Mouse (Mus musculus) forebrain, postnatal 0 days (tissue): ENCODE data around the gene Armh3. TPM values are rescaled to one million over a fixed set of nuclear protein-coding genes. Genes with fewer than 3 reads are reported as not detected.

ENCODE experiments used
- ATAC-seq: fragments of 200-750 bp; cut with Nextera tagmentation; 2 replicates; pipeline ENCODE4 v1.8.0; 2017; ENCODE audit warnings: mild to moderate bottlenecking, moderate library complexity
- DNase-seq: peaks from one replicate; pipeline ENCODE4 v3.0.0-alpha.2; 2015
- H3K27ac ChIP-seq: fragments of 300-500 bp; sonication (generic); 2 replicates; pipeline ENCODE4 v1.5.1; 2014; ENCODE audit warnings: low read depth, mild to moderate bottlenecking, antibody characterized with exemption, low read length, moderate library complexity, mixed read lengths
- H3K27me3 ChIP-seq: fragments of 300-500 bp; sonication (generic); 2 replicates; pipeline ENCODE4 v1.6.1; 2014; ENCODE audit warnings: mild to moderate bottlenecking, low read length, mixed read lengths; ENCODE audit not compliant: insufficient read depth
- H3K36me3 ChIP-seq: fragments of 300-500 bp; sonication (generic); 2 replicates; pipeline ENCODE4 v1.6.1; 2014; ENCODE audit warnings: mild to moderate bottlenecking, moderate library complexity; ENCODE audit not compliant: insufficient read depth
- H3K4me1 ChIP-seq: fragments of 300-500 bp; sonication (generic); 2 replicates; pipeline ENCODE4 v1.6.1; 2014; ENCODE audit warnings: antibody characterized with exemption; ENCODE audit not compliant: insufficient read depth
- H3K4me2 ChIP-seq: fragments of 300-500 bp; sonication (generic); 2 replicates; pipeline ENCODE4 v1.6.1; 2014; ENCODE audit warnings: low read depth, mild to moderate bottlenecking, moderate library complexity
- H3K4me3 ChIP-seq: fragments of 300-500 bp; sonication (generic); 2 replicates; pipeline ENCODE4 v1.5.1; 2014; ENCODE audit warnings: low read depth, low read length, mixed read lengths
- H3K9ac ChIP-seq: fragments of 300-500 bp; sonication (generic); 2 replicates; pipeline ENCODE4 v1.6.1; 2014; ENCODE audit warnings: mild to moderate bottlenecking
- H3K9me3 ChIP-seq: fragments of 300-500 bp; sonication (generic); 2 replicates; pipeline ENCODE4 v1.6.1; 2016; ENCODE audit warnings: low read length
- CTCF ChIP-seq: sonication (generic); IDR thresholded peaks from 2 replicates; pipeline ENCODE4 v1.5.1; 2016; ENCODE audit warnings: antibody characterized with exemption, control low read depth, low read depth
- WGBS: fragments of 180-500 bp; shearing (Covaris S2); extraction: QIAGEN DNeasy Blood & Tissue Kit; methylation state at CpG from one replicate; pipeline ENCODE4 v1.1.7; 2014; 5-methylcytosine and 5-hydroxymethylcytosine counted together
- polyA plus RNA-seq: library from polyadenylated mRNA; unstranded; fragments of >200 nt; fragmentation: Nextera tagmentation; extraction: Ambion mirVana; gene quantifications from 2 replicates; pipeline ENCODE4 v1.2.1, GENCODE M21; 2015
- total RNA-seq: library from RNA; depleted of rRNA; stranded (reverse); fragments of >200 nt; gene quantifications from 2 replicates; pipeline ENCODE4 v1.2.3, GENCODE M21; 2014

Gene Armh3
- total and polyA plus RNA-seq, 2 experiments from 2014 or later = 20.9 to 22.5 TPM

GRCm38 (mm10) chr19:45918406-45918805 is 79.9 kb downstream of the Armh3 start:
- WGBS = 75% methylated on average over 6 of the region's 6 CpGs
- 0 out of 2 replicates have a peak overlapping the region, but pooled peaks have one; percentile 5 for H3K27ac ChIP-seq
- no peak for ATAC-seq

GRCm38 (mm10) chr19:45917856-45918255 is 80.4 kb downstream of the Armh3 start:
- Histone ChIP-seq H3K36me3 (no peaks in the 10 kb centered on the region; the same call in 1 of the 2 replicates), H3K9ac (no peak overlapping the region), H3K27me3 (no peaks in the 10 kb centered on the region), H3K27ac (0 out of 2 replicates have a peak overlapping the region, but pooled peaks have one; percentile 21), H3K4me3 (no peak overlapping the region), H3K4me2 (no peak overlapping the region), H3K4me1 (peaks cover 12% of the 10 kb centered on the region), H3K9me3 (no peaks in the 10 kb centered on the region)
- peak; percentile 76 for ATAC-seq
- 53% methylated on average over 3 of the region's 3 CpGs for WGBS
- TF ChIP-seq CTCF = no peak
- DNase-seq = peak; percentile 60

More at GRCm38 (mm10) chr19:45918406-45918805, 79.9 kb downstream of the Armh3 start:
- H3K9me3 ChIP-seq = no peaks in the 10 kb centered on the region
- H3K4me2 ChIP-seq = no peak overlapping the region
- H3K4me1 ChIP-seq = peaks cover 12% of the 10 kb centered on the region
- H3K4me3 ChIP-seq = no peak overlapping the region
- TF ChIP-seq CTCF = no peak
- DNase-seq = no peak
- H3K36me3 ChIP-seq = no peaks in the 10 kb centered on the region; the same call in 1 of the 2 replicates
- no peak overlapping the region for H3K9ac ChIP-seq
- H3K27me3 ChIP-seq = no peaks in the 10 kb centered on the region

GRCm38 (mm10) chr19:45916461-45916860 is 81.8 kb downstream of the Armh3 start:
- ATAC-seq (peak; percentile 32), DNase-seq (no peak)
- Histone ChIP-seq H3K27me3 (no peaks in the 10 kb centered on the region), H3K9me3 (no peaks in the 10 kb centered on the region), H3K4me3 (no peak overlapping the region), H3K4me1 (peaks cover 12% of the 10 kb centered on the region), H3K4me2 (no peak overlapping the region), H3K27ac (peak overlapping the region; percentile 81), H3K9ac (no peak overlapping the region), H3K36me3 (no peaks in the 10 kb centered on the region; the same call in 1 of the 2 replicates)
- 39% methylated on average over 4 of the region's 4 CpGs for WGBS
- TF ChIP-seq CTCF = no peak

GRCm38 (mm10) chr19:45916026-45916425 is 82.3 kb downstream of the Armh3 start:
- H3K4me2 ChIP-seq = no peak overlapping the region
- no peaks in the 10 kb centered on the region for H3K9me3 ChIP-seq
- no peak for TF ChIP-seq CTCF
- no peaks in the 10 kb centered on the region for H3K27me3 ChIP-seq
- H3K27ac ChIP-seq = peak overlapping the region; percentile 81
- DNase-seq (peak; percentile 52), ATAC-seq (peak; percentile 8; the same call in 1 of the 2 replicates)
- H3K9ac ChIP-seq = no peak overlapping the region
- no peak overlapping the region for H3K4me3 ChIP-seq
- H3K4me1 ChIP-seq = peaks cover 12% of the 10 kb centered on the region
- WGBS = 78% methylated on average over 3 of the region's 3 CpGs
- H3K36me3 ChIP-seq = no peaks in the 10 kb centered on the region; the same call in 1 of the 2 replicates

GRCm38 (mm10) chr19:45913036-45913435 is 85.3 kb downstream of the Armh3 start:
- DNase-seq = no peak
- Histone ChIP-seq H3K9ac (no peak overlapping the region), H3K4me2 (no peak overlapping the region), H3K4me3 (no peak overlapping the region), H3K9me3 (no peaks in the 10 kb centered on the region), H3K27ac (no peak overlapping the region), H3K27me3 (no peaks in the 10 kb centered on the region), H3K4me1 (peaks cover 9% of the 10 kb centered on the region), H3K36me3 (0 out of 2 replicates have a peak, but pooled peaks cover under 1% of the 10 kb centered on the region)
- no peak for ATAC-seq
- no peak for TF ChIP-seq CTCF
- 47% methylated on average over 5 of the region's 5 CpGs for WGBS

GRCm38 (mm10) chr19:45912376-45912775 is 85.9 kb downstream of the Armh3 start:
- no peak overlapping the region for H3K4me2 ChIP-seq
- H3K9ac ChIP-seq = no peak overlapping the region
- H3K4me1 ChIP-seq = 0 out of 2 replicates have a peak, but pooled peaks cover 2% of the 10 kb centered on the region
- H3K4me3 ChIP-seq = no peak overlapping the region
- TF ChIP-seq CTCF = no peak
- no peaks in the 10 kb centered on the region for H3K9me3 ChIP-seq
- WGBS = 91% methylated on average over 6 of the region's 6 CpGs
- DNase-seq (no peak), ATAC-seq (no peak)
- H3K36me3 ChIP-seq = peaks cover 7% of the 10 kb centered on the region; the same call in 1 of the 2 replicates
- H3K27ac ChIP-seq = no peak overlapping the region
- H3K27me3 ChIP-seq = no peaks in the 10 kb centered on the region

GRCm38 (mm10) chr19:45911236-45912025 is 86.9 kb downstream of the Armh3 start:
- H3K4me3 ChIP-seq = no peak overlapping the region
- no peak for TF ChIP-seq CTCF
- ATAC-seq (no peak), DNase-seq (no peak)
- no peaks in the 10 kb centered on the region for H3K9me3 ChIP-seq
- H3K9ac ChIP-seq = no peak overlapping the region
- H3K4me1 ChIP-seq = no peaks in the 10 kb centered on the region
- WGBS = 44% methylated on average over 10 of the region's 10 CpGs
- H3K27me3 ChIP-seq = no peaks in the 10 kb centered on the region
- no peak overlapping the region for H3K4me2 ChIP-seq
- peaks cover 14% of the 10 kb centered on the region; the same call in 1 of the 2 replicates for H3K36me3 ChIP-seq
- no peak overlapping the region for H3K27ac ChIP-seq
